Mouse (Mus musculus): ENCODE measurements at regions not wholly inside any gene's neighbourhood (a gene's known extent, or its start where the extent isn't known, plus 50 kb on each side); places are given as distances from the start of the nearest gene placed in this dataset.

- Histone ChIP-seq H3K4me3 (no peak overlapping the region), H3K27me3 (ENCODE audit: insufficient read depth, poor library complexity, severe bottlenecking) (no peaks in the 10 kb centered on the region), H3K9me3 (no peaks in the 10 kb centered on the region), H3K36me3 (no peaks in the 10 kb centered on the region), H3K27ac (no peak overlapping the region; the same call in 1 of the 2 replicates), H3K4me1 (replicated peaks) (peaks cover 39% of the 10 kb centered on the region)
- no peak for DNase-seq (ENCODE audit: low spot score)
- WGBS = 49% methylated on average over 6 of the region's 6 CpGs
These were observed 88.3 kb upstream of the Irf2bp2 start for GRCm38 (mm10) chr8:126681948-126682651.

- 77% methylated on average over 13 of the region's 13 CpGs for WGBS
- Histone ChIP-seq H3K4me1 (replicated peaks) (peaks cover 16% of the 10 kb centered on the region), H3K36me3 (no peaks in the 10 kb centered on the region), H3K27ac (no peak overlapping the region), H3K27me3 (ENCODE audit: insufficient read depth, poor library complexity, severe bottlenecking) (no peaks in the 10 kb centered on the region), H3K4me3 (no peak overlapping the region), H3K9me3 (no peaks in the 10 kb centered on the region)
- no peak for DNase-seq (ENCODE audit: low spot score)
These were observed 84.4 kb upstream of the Irf2bp2 start for GRCm38 (mm10) chr8:126678004-126678751.

- Histone ChIP-seq H3K27me3 (ENCODE audit: insufficient read depth, poor library complexity, severe bottlenecking) (no peaks in the 10 kb centered on the region), H3K4me1 (replicated peaks) (peaks cover 9% of the 10 kb centered on the region; the same call in 1 of the 2 replicates), H3K9me3 (no peaks in the 10 kb centered on the region), H3K4me3 (no peak overlapping the region), H3K27ac (0 out of 2 replicates have a peak overlapping the region, but pooled peaks have one; percentile 1), H3K36me3 (no peaks in the 10 kb centered on the region)
- 93% methylated on average over 2 of the region's 2 CpGs for WGBS
- DNase-seq (ENCODE audit: low spot score) = no peak
These were observed 81.4 kb upstream of the Irf2bp2 start for GRCm38 (mm10) chr8:126675153-126675552.

GRCm38 (mm10) chr8:126673038-126673740, 79.4 kb upstream of the Irf2bp2 start:
- Histone ChIP-seq H3K4me1 (replicated peaks) (peaks cover 23% of the 10 kb centered on the region), H3K9me3 (no peaks in the 10 kb centered on the region), H3K36me3 (no peaks in the 10 kb centered on the region), H3K27me3 (ENCODE audit: insufficient read depth, poor library complexity, severe bottlenecking) (no peaks in the 10 kb centered on the region), H3K4me3 (no peak overlapping the region), H3K27ac (no peak overlapping the region)
- no peak for DNase-seq (ENCODE audit: low spot score)
- 86% methylated on average over 9 of the region's 9 CpGs for WGBS

- Histone ChIP-seq H3K9me3 (no peaks in the 10 kb centered on the region), H3K27ac (no peak overlapping the region), H3K4me1 (replicated peaks) (peaks cover 35% of the 10 kb centered on the region), H3K36me3 (no peaks in the 10 kb centered on the region), H3K27me3 (ENCODE audit: insufficient read depth, poor library complexity, severe bottlenecking) (peaks cover 4% of the 10 kb centered on the region; the same call in 1 of the 2 replicates), H3K4me3 (no peak overlapping the region)
- DNase-seq (ENCODE audit: low spot score) = no peak
- 92% methylated on average over 11 of the region's 11 CpGs for WGBS
These were observed 77.8 kb upstream of the Irf2bp2 start for GRCm38 (mm10) chr8:126671594-126671993.

GRCm38 (mm10) chr8:126669919-126670318, 76.1 kb upstream of the Irf2bp2 start:
- peaks cover 50% of the 10 kb centered on the region for H3K4me1 ChIP-seq (replicated peaks)
- 89% methylated on average over 9 of the region's 9 CpGs for WGBS
- DNase-seq (ENCODE audit: low spot score) = no peak
- peak overlapping the region; percentile 66; the same call in 1 of the 2 replicates for H3K27ac ChIP-seq
- H3K36me3 ChIP-seq = no peaks in the 10 kb centered on the region
- peaks cover 4% of the 10 kb centered on the region; the same call in 1 of the 2 replicates for H3K27me3 ChIP-seq (ENCODE audit: insufficient read depth, poor library complexity, severe bottlenecking)
- H3K4me3 ChIP-seq = no peak overlapping the region
- H3K9me3 ChIP-seq = no peaks in the 10 kb centered on the region

GRCm38 (mm10) chr8:126669154-126669553, 75.4 kb upstream of the Irf2bp2 start:
- peaks cover 4% of the 10 kb centered on the region; the same call in 1 of the 2 replicates for H3K27me3 ChIP-seq (ENCODE audit: insufficient read depth, poor library complexity, severe bottlenecking)
- 45% methylated on average over 6 of the region's 6 CpGs for WGBS
- H3K36me3 ChIP-seq = no peaks in the 10 kb centered on the region
- H3K9me3 ChIP-seq = no peaks in the 10 kb centered on the region
- peak; percentile 45 for DNase-seq (ENCODE audit: low spot score)
- no peak overlapping the region for H3K4me3 ChIP-seq
- peaks cover 52% of the 10 kb centered on the region for H3K4me1 ChIP-seq (replicated peaks)
- peak overlapping the region; percentile 66 for H3K27ac ChIP-seq

GRCm38 (mm10) chr8:126668657-126669025, 74.9 kb upstream of the Irf2bp2 start:
- H3K4me1 ChIP-seq (replicated peaks) = peaks cover 57% of the 10 kb centered on the region
- DNase-seq (ENCODE audit: low spot score) = no peak
- H3K27ac ChIP-seq = peak overlapping the region; percentile 75
- H3K9me3 ChIP-seq = no peaks in the 10 kb centered on the region
- H3K27me3 ChIP-seq (ENCODE audit: insufficient read depth, poor library complexity, severe bottlenecking) = peaks cover 4% of the 10 kb centered on the region; the same call in 1 of the 2 replicates
- WGBS = 76% methylated on average over 5 of the region's 5 CpGs
- H3K36me3 ChIP-seq = no peaks in the 10 kb centered on the region
- H3K4me3 ChIP-seq = no peak overlapping the region

GRCm38 (mm10) chr8:126667721-126668656, 74.2 kb upstream of the Irf2bp2 start:
- Histone ChIP-seq H3K9me3 (no peaks in the 10 kb centered on the region), H3K4me1 (replicated peaks) (peaks cover 64% of the 10 kb centered on the region), H3K27ac (peak overlapping the region; percentile 89), H3K36me3 (no peaks in the 10 kb centered on the region), H3K4me3 (no peak overlapping the region), H3K27me3 (ENCODE audit: insufficient read depth, poor library complexity, severe bottlenecking) (peaks cover 4% of the 10 kb centered on the region; the same call in 1 of the 2 replicates)
- no peak for DNase-seq (ENCODE audit: low spot score)
- WGBS = 72% methylated on average over 16 of the region's 16 CpGs

- WGBS = 63% methylated on average over 12 of the region's 12 CpGs
- peaks cover 71% of the 10 kb centered on the region for H3K4me1 ChIP-seq (replicated peaks)
These were observed 73.4 kb upstream of the Irf2bp2 start for GRCm38 (mm10) chr8:126667086-126667720.

GRCm38 (mm10) chr8:126666327-126667085, 72.7 kb upstream of the Irf2bp2 start:
- peaks cover 4% of the 10 kb centered on the region; the same call in 1 of the 2 replicates for H3K27me3 ChIP-seq (ENCODE audit: insufficient read depth, poor library complexity, severe bottlenecking)
- H3K27ac ChIP-seq = peak overlapping the region; percentile 89
- DNase-seq (ENCODE audit: low spot score) = peak; percentile 84
- peaks cover 78% of the 10 kb centered on the region for H3K4me1 ChIP-seq (replicated peaks)
- H3K36me3 ChIP-seq = no peaks in the 10 kb centered on the region
- 2% methylated on average over 15 of the region's 15 CpGs for WGBS
- H3K4me3 ChIP-seq = peak overlapping the region; percentile 28
- no peaks in the 10 kb centered on the region for H3K9me3 ChIP-seq

More at GRCm38 (mm10) chr8:126667086-126667720, 73.4 kb upstream of the Irf2bp2 start:
- Histone ChIP-seq H3K27ac (peak overlapping the region; percentile 89), H3K9me3 (no peaks in the 10 kb centered on the region), H3K27me3 (ENCODE audit: insufficient read depth, poor library complexity, severe bottlenecking) (peaks cover 4% of the 10 kb centered on the region; the same call in 1 of the 2 replicates), H3K4me3 (peak overlapping the region; percentile 28), H3K36me3 (no peaks in the 10 kb centered on the region)
- DNase-seq (ENCODE audit: low spot score) = no peak

All from hindbrain, embryonic 10.5 days (tissue).